Comparison of ENCODE assay signal across 29 mouse cellular contexts in genomic region chr19:59887866-59888265, GRCm38 (mm10).
"Had no signal": no experiment of that assay in that cellular context is flagged by ENCODE, and none has a peak within 500 bp of the region (broad histone marks: within the 10 kb centered on the region; RNA-seq: fewer than 3 reads in every experiment).

No protein-coding gene starts in this region.

- H3K9ac ChIP-seq: heart, embryonic 12.5 days; hindbrain, embryonic 12.5 days; hindbrain, embryonic 14.5 days; kidney, embryonic 15.5 days; limb, embryonic 12.5 days; liver, embryonic 13.5 days; liver, embryonic 15.5 days had no signal

- DNase-seq: gastrocnemius, adult 2 months; gastrocnemius, postnatal 10 days; gastrocnemius, postnatal 25 days; heart, adult 18-20 months; heart, postnatal 10 days; heart, postnatal 4 days; kidney, adult 11 months; kidney, adult 2 months; kidney, adult 9 months; kidney, postnatal 14 days; kidney, postnatal 36 days; layer of hippocampus, adult 9-11 months; layer of hippocampus, postnatal 36 days; liver; liver, embryonic 13.5 days had no signal

- H3K27ac ChIP-seq: gastrocnemius, adult 2 months; heart, embryonic 10.5 days; hindbrain, embryonic 10.5 days; hindbrain, embryonic 12.5 days; hindbrain, embryonic 14.5 days; kidney, embryonic 15.5 days; kidney, postnatal 0 days; left cerebral cortex, adult 2 months; limb, embryonic 10.5 days; limb, embryonic 12.5 days; liver, embryonic 13.5 days; liver, embryonic 15.5 days had no signal

- H3K36me3 ChIP-seq: heart, embryonic 10.5 days; heart, embryonic 12.5 days; hindbrain, embryonic 10.5 days; hindbrain, embryonic 12.5 days; limb, embryonic 10.5 days; limb, embryonic 12.5 days; liver, embryonic 13.5 days; liver, embryonic 15.5 days had no signal

- H3K4me2 ChIP-seq: heart, embryonic 12.5 days; hindbrain, embryonic 12.5 days; hindbrain, embryonic 14.5 days; kidney, embryonic 15.5 days; limb, embryonic 12.5 days; liver, embryonic 11.5 days; liver, embryonic 13.5 days; liver, embryonic 15.5 days had no signal

- H3K27me3 ChIP-seq: heart, embryonic 12.5 days; hindbrain, embryonic 12.5 days; kidney, embryonic 15.5 days; limb, embryonic 12.5 days; liver, embryonic 13.5 days; liver, embryonic 15.5 days had no signal

- H3K4me3 ChIP-seq: gastrocnemius, adult 2 months; heart, embryonic 10.5 days; heart, embryonic 12.5 days; hindbrain, embryonic 10.5 days; hindbrain, embryonic 12.5 days; kidney, embryonic 15.5 days; left cerebral cortex, adult 2 months; limb, embryonic 10.5 days; limb, embryonic 12.5 days; liver, embryonic 13.5 days; liver, embryonic 15.5 days had no signal

- H3K9me3 ChIP-seq: heart, embryonic 10.5 days; heart, embryonic 12.5 days; hindbrain, embryonic 10.5 days; hindbrain, embryonic 12.5 days; kidney, embryonic 15.5 days; limb, embryonic 10.5 days; limb, embryonic 12.5 days; liver, embryonic 13.5 days; liver, embryonic 15.5 days had no signal

- H3K4me1 ChIP-seq: heart, embryonic 10.5 days; heart, embryonic 12.5 days; hindbrain, embryonic 12.5 days; kidney, embryonic 15.5 days had no signal

- ATAC-seq: hindbrain, embryonic 16.5 days; intestine, embryonic 16.5 days had no signal
